In the genomic region with DNA sequence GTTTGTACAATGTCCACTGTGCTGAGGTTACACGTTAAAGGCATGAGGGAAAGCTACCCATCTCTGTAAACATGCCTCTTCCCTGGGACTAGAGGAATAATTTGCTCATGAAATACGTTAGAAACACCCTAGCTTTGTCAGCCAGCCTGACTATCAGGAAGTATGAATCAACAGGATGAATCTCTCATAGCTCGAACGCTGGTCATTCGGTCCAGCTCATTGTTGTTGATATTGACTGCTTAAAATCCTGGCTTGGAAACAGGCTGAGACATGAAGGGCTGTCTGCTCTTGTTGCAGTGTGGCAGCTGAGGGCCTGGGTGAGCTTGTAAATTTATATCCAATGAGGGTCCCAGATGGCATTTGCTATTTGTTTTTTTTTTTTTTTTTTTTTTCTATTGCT, we compare ENCODE assay signal across 14 mouse cellular contexts. TPM values are rescaled to one million over a fixed set of nuclear protein-coding genes. Genes with fewer than 3 reads are reported as not detected.
"Had no signal": no experiment of that assay in that cellular context is flagged by ENCODE, and none has a peak within 500 bp of the region (broad histone marks: within the 10 kb centered on the region; RNA-seq: fewer than 3 reads in every experiment).

No protein-coding gene starts in this region.

- H3K4me3 ChIP-seq: left cerebral cortex, adult 2 months; limb, embryonic 15.5 days; liver, embryonic 12.5 days; midbrain, embryonic 12.5 days; neural tube, embryonic 13.5 days; stomach, embryonic 15.5 days had no signal

- H3K4me2 ChIP-seq: limb, embryonic 15.5 days; liver, embryonic 12.5 days; midbrain, embryonic 12.5 days; neural tube, embryonic 13.5 days; stomach, embryonic 15.5 days had no signal

- H3K9me3 ChIP-seq: limb, embryonic 15.5 days; liver, embryonic 12.5 days; midbrain, embryonic 12.5 days; neural tube, embryonic 13.5 days; stomach, embryonic 15.5 days had no signal

- H3K27ac ChIP-seq: left cerebral cortex, adult 2 months; limb, embryonic 15.5 days; liver, embryonic 12.5 days; midbrain, embryonic 12.5 days; neural tube, embryonic 13.5 days; stomach, embryonic 15.5 days had no signal

- DNase-seq: kidney, adult 8-10 months; kidney, postnatal 25 days; retina, postnatal 1 day; right cerebral cortex, postnatal 14 days; thymus, adult 2 months; thymus, postnatal 25 days had no signal

- H3K9ac ChIP-seq: limb, embryonic 15.5 days; liver, embryonic 12.5 days; midbrain, embryonic 12.5 days; neural tube, embryonic 13.5 days; stomach, embryonic 15.5 days had no signal

- H3K36me3 ChIP-seq: limb, embryonic 15.5 days; liver, embryonic 12.5 days; midbrain, embryonic 12.5 days; neural tube, embryonic 13.5 days; stomach, embryonic 15.5 days had no signal

- ATAC-seq: midbrain, embryonic 16.5 days had no signal

RNA-seq across cellular contexts. Expression of a gene that starts 4.9 kb away (rescaled TPM):
- total RNA-seq: megakaryocyte-erythroid progenitor cell, adult 5-6 weeks had no signal
